Mouse (Mus musculus) kidney, adult 2 months (tissue): ENCODE measurements around the gene Ttbk1. TPM values are rescaled to one million over a fixed set of nuclear protein-coding genes. Genes with fewer than 3 reads are reported as not detected.

Experiments
- DNase-seq: peaks from one replicate; pipeline ENCODE4 v3.0.0; 2021
- H3K27ac ChIP-seq: fragments of 200-500 bp; 2 replicates; pipeline ENCODE4 v1.5.1; 2012; ENCODE audit warnings: low read depth, low read length, control low read depth, inconsistent platforms; ENCODE audit not compliant: insufficient read depth
- H3K27me3 ChIP-seq: fragments of 200-500 bp; replicated peaks from 2 replicates; pipeline ENCODE4 v1.6.1; 2012; ENCODE audit warnings: mild to moderate bottlenecking, moderate library complexity, low read length, inconsistent platforms; ENCODE audit not compliant: control insufficient read depth, insufficient read depth
- H3K36me3 ChIP-seq: fragments of 200-500 bp; 2 replicates; pipeline ENCODE4 v1.6.1; 2012; ENCODE audit warnings: mild to moderate bottlenecking, moderate library complexity, low read length, inconsistent platforms; ENCODE audit not compliant: control insufficient read depth, insufficient read depth
- H3K4me1 ChIP-seq: fragments of 200-500 bp; 2 replicates; pipeline ENCODE4 v1.6.1; 2011; ENCODE audit warnings: low read length; ENCODE audit not compliant: control insufficient read depth, insufficient read depth
- H3K4me3 ChIP-seq: fragments of 200-500 bp; 2 replicates; pipeline ENCODE4 v1.5.1; 2011; ENCODE audit warnings: mild to moderate bottlenecking, low read depth, low read length, control low read depth; ENCODE audit not compliant: insufficient read depth
- CTCF ChIP-seq: fragments of 200-500 bp; conservative IDR thresholded peaks from 2 replicates; pipeline ENCODE4 v1.5.1; 2011; ENCODE audit warnings: low read depth, mild to moderate bottlenecking, control low read depth, low read length, moderate library complexity, mixed read lengths; ENCODE audit not compliant: insufficient read depth, insufficient read length
- POLR2A ChIP-seq: fragments of 200-500 bp; IDR thresholded peaks from one replicate; pipeline ENCODE4 v1.6.1; 2011; ENCODE audit warnings: low read depth, low read length, control low read depth
- WGBS: fragments of 180-500 bp; shearing (Covaris S2); methylation state at CpG from one replicate; pipeline ENCODE4 v1.1.7; 2018; 5-methylcytosine and 5-hydroxymethylcytosine counted together
- polyA plus RNA-seq: library from polyadenylated mRNA; depleted of rRNA; stranded (reverse); fragments of >200 nt; gene quantifications from 2 replicates; pipeline ENCODE4 v1.2.3, GENCODE M21; 2012; rRNA removed

Ttbk1 gene
- polyA plus RNA-seq, 1 experiment, result 1.4 TPM

GRCm38 (mm10) chr17:46419717-46420116, 67.8 kb downstream of the Ttbk1 start:
- no peaks in the 10 kb centered on the region for H3K27me3 ChIP-seq
- DNase-seq, result no peak
- H3K4me3 ChIP-seq, result no peak overlapping the region
- H3K27ac ChIP-seq, result no peak overlapping the region
- TF ChIP-seq POLR2A (no peak), CTCF (no peak)
- no peaks in the 10 kb centered on the region for H3K36me3 ChIP-seq
- H3K4me1 ChIP-seq, result no peaks in the 10 kb centered on the region

- 62% methylated on average over 5 of the region's 5 CpGs for WGBS
- DNase-seq, result peak; percentile 28
These were observed 68.8 kb downstream of the Ttbk1 start for GRCm38 (mm10) chr17:46418628-46419027.

GRCm38 (mm10) chr17:46408478-46408877, 79.0 kb downstream of the Ttbk1 start:
- Histone ChIP-seq H3K27ac (no peak overlapping the region), H3K27me3 (no peaks in the 10 kb centered on the region), H3K36me3 (peaks cover 22% of the 10 kb centered on the region), H3K4me3 (no peak overlapping the region), H3K4me1 (no peaks in the 10 kb centered on the region)
- no peak for DNase-seq
- 21% methylated on average over 3 of the region's 3 CpGs for WGBS
- no peak for TF ChIP-seq POLR2A
- TF ChIP-seq CTCF, result peak; percentile 48

More at GRCm38 (mm10) chr17:46418628-46419027, 68.8 kb downstream of the Ttbk1 start:
- Histone ChIP-seq H3K4me1 (no peaks in the 10 kb centered on the region), H3K27me3 (no peaks in the 10 kb centered on the region), H3K27ac (no peak overlapping the region), H3K36me3 (no peaks in the 10 kb centered on the region; the same call in none of the 2 replicates), H3K4me3 (no peak overlapping the region)
- TF ChIP-seq CTCF, result no peak

GRCm38 (mm10) chr17:46394631-46395030, 92.8 kb downstream of the Ttbk1 start:
- no peak for DNase-seq

GRCm38 (mm10) chr17:46393012-46393411, 94.5 kb downstream of the Ttbk1 start:
- H3K27ac ChIP-seq, result no peak overlapping the region
- H3K27me3 ChIP-seq, result no peaks in the 10 kb centered on the region
- TF ChIP-seq POLR2A (no peak), CTCF (peak; percentile 84)
- peaks cover 4% of the 10 kb centered on the region for H3K36me3 ChIP-seq
- H3K4me3 ChIP-seq, result no peak overlapping the region
- DNase-seq, result peak; percentile 61
- WGBS, result 34% methylated on average over 2 of the region's 2 CpGs
- no peaks in the 10 kb centered on the region for H3K4me1 ChIP-seq

More at GRCm38 (mm10) chr17:46394631-46395030, 92.8 kb downstream of the Ttbk1 start:
- Histone ChIP-seq H3K36me3 (peaks cover 4% of the 10 kb centered on the region), H3K27me3 (no peaks in the 10 kb centered on the region), H3K4me3 (no peak overlapping the region), H3K27ac (no peak overlapping the region), H3K4me1 (no peaks in the 10 kb centered on the region)
- WGBS, result 70% methylated on average over 1 of the region's 1 CpGs
- TF ChIP-seq POLR2A (no peak), CTCF (no peak)

Other genes starting within 250 kb of the Ttbk1 start
- gene Polr1c, start 239.6 kb downstream of the Ttbk1 start, polyA plus RNA-seq, result 63.0 and 70.7 TPM in 2 replicates
- 246 and 292 TPM in 2 replicates for gene Yipf3, start 239.6 kb downstream of the Ttbk1 start, polyA plus RNA-seq
- 1.1 and 1.4 TPM in 2 replicates for gene Lrrc73, start 234.1 kb downstream of the Ttbk1 start, polyA plus RNA-seq
- gene Tjap1, start 204.6 kb downstream of the Ttbk1 start, polyA plus RNA-seq, result 23.1 and 29.7 TPM in 2 replicates
- gene Dlk2, start 190.3 kb downstream of the Ttbk1 start, polyA plus RNA-seq, result 0.61 and 1.1 TPM in 2 replicates
- 16.8 and 27.8 TPM in 2 replicates for gene Abcc10, start 159.3 kb downstream of the Ttbk1 start, polyA plus RNA-seq
- gene Zfp318, start 103.9 kb downstream of the Ttbk1 start, polyA plus RNA-seq, result 11.8 and 14.3 TPM in 2 replicates
- gene Crip3, start 58.7 kb downstream of the Ttbk1 start, polyA plus RNA-seq, result 2.9 and 3.7 TPM in 2 replicates
- gene Slc22a7, start 49.2 kb downstream of the Ttbk1 start, polyA plus RNA-seq, result 164 and 283 TPM in 2 replicates
- gene Dnph1, start 9.0 kb upstream of the Ttbk1 start, polyA plus RNA-seq, result 20.7 and 22.8 TPM in 2 replicates
- gene Cul9, start 58.7 kb upstream of the Ttbk1 start, polyA plus RNA-seq, result 27.0 and 32.4 TPM in 2 replicates
- 67.0 and 86.3 TPM in 2 replicates for gene Srf, start 68.5 kb upstream of the Ttbk1 start, polyA plus RNA-seq
- gene Ptk7, start 141.8 kb upstream of the Ttbk1 start, polyA plus RNA-seq, result 8.1 and 9.4 TPM in 2 replicates
- gene Klc4, start 158.3 kb upstream of the Ttbk1 start, polyA plus RNA-seq, result 60.7 and 62.8 TPM in 2 replicates
- gene Mrpl2, start 158.6 kb upstream of the Ttbk1 start, polyA plus RNA-seq, result 116 and 134 TPM in 2 replicates
- gene Cul7, start 162.7 kb upstream of the Ttbk1 start, polyA plus RNA-seq, result 30.2 and 34.0 TPM in 2 replicates
- 37.1 and 41.1 TPM in 2 replicates for gene Rrp36, start 186.7 kb upstream of the Ttbk1 start, polyA plus RNA-seq
- 89.2 and 99.3 TPM in 2 replicates for gene Mea1, start 191.1 kb upstream of the Ttbk1 start, polyA plus RNA-seq
- 88.6 and 90.6 TPM in 2 replicates for gene Klhdc3, start 193.2 kb upstream of the Ttbk1 start, polyA plus RNA-seq
- gene Ppp2r5d, start 217.4 kb upstream of the Ttbk1 start, polyA plus RNA-seq, result 37.2 and 38.9 TPM in 2 replicates
- gene Pex6, start 223.8 kb upstream of the Ttbk1 start, polyA plus RNA-seq, result 68.2 and 84.1 TPM in 2 replicates
- gene Gnmt, start 241.5 kb upstream of the Ttbk1 start, polyA plus RNA-seq, result 54.3 and 59.7 TPM in 2 replicates